In the genomic region with DNA sequence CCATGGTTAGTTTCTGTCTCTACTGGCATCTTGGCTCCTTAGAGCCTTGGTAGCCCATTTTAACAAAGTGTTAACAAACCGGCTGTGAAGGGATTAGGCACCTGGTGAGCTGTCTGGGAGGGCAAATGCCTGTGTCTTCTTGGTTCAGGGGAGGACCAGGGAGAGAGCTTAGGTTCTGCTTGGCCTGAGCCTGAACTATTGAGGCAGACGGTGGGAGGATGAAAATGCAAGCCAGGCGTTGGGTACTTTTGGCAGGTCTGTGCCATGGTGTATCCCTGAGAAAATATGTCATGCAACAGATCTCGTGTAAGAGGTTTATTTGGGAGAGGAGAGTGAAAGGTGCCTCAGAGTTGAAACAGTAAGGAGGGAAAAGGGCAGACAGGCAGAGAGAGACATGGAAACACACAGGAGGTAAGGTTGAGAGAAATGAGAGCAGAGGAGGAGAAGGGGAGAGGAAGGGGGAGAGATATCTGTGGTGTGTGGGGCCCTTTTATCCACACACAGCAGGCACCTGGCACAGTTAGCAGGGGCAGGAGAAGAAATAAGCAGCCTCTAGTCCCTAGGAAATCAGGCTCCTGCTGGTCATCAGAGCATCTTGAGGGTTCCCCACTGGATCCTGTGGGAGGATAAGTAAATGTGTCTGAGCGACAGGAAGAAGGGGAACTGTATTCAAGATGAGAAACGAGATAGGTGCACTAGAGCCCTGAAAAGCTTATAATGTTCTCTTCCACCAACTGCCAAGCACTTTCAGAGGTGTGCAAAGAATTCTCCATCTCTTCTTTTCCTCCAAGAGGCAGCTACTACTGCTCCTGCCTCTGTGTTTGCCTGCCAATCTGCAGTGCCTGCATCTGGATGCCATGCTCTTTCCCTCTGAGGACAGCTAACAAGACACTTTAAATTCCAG, we compare ENCODE assay signal across 14 mouse cellular contexts. TPM values are rescaled to one million over a fixed set of nuclear protein-coding genes. Genes with fewer than 3 reads are reported as not detected.
DNase-seq lines count a peak whose midpoint lies in the region; ATAC-seq and TF ChIP-seq lines count a peak whose summit lies in the region.
"Had no signal": no experiment of that assay in that cellular context is flagged by ENCODE, and none has a peak within 500 bp of the region (broad histone marks: within the 10 kb centered on the region; RNA-seq: fewer than 3 reads in every experiment).

No protein-coding gene starts in this region.

- 13% methylated on average over 6 of the region's 6 CpGs for WGBS in lung, postnatal 0 days
- WGBS in intestine, embryonic 16.5 days, result 30% methylated on average over 6 of the region's 6 CpGs

- no peak for TF ChIP-seq CTCF in lung, postnatal 0 days (IDR thresholded peaks at IDR 0.05)

- H3K36me3 ChIP-seq in lung, postnatal 0 days (ENCODE audit: insufficient read depth, low read length), result no peaks in the 10 kb centered on the region
- H3K36me3 ChIP-seq in intestine, embryonic 16.5 days (ENCODE audit: control insufficient read depth, insufficient read depth, low read length), result no peaks in the 10 kb centered on the region
- H3K36me3 ChIP-seq: hindbrain, embryonic 10.5 days; midbrain, embryonic 13.5 days had no signal

- ATAC-seq in frontal cortex, adult (ENCODE audit: low TSS enrichment), result peak; percentile 12; the same call in 1 of the 2 replicates
- no peak for ATAC-seq in lung, postnatal 0 days
- ATAC-seq in intestine, embryonic 16.5 days, result no peak
- ATAC-seq: midbrain, embryonic 13.5 days had no signal

- DNase-seq in frontal cortex, adult 2 months (ENCODE audit: extremely low spot score in 1 of 2, low spot score in 1 of 2), result no peak
- DNase-seq in lung, postnatal 0 days (ENCODE audit: low spot score), result no peak
- no peak for DNase-seq in lung, postnatal 25 days (ENCODE audit: low spot score)
- DNase-seq in thymus, postnatal 0 days (ENCODE audit: low spot score), result peak; percentile 52
- no peak for DNase-seq in urinary bladder, postnatal 4 days (ENCODE audit: low spot score in 2 of 2)
- no peak for DNase-seq in right cerebral cortex, postnatal 4 days
- DNase-seq: cerebellum, adult 9-10 months; right cerebral cortex, adult 18-20 months had no signal

- H3K4me3 ChIP-seq in lung, postnatal 0 days (ENCODE audit: low read depth, low read length), result peak overlapping the region; percentile 15
- peak overlapping the region; percentile 18; the same call in 1 of the 2 replicates for H3K4me3 ChIP-seq in intestine, embryonic 16.5 days (ENCODE audit: low read length)
- H3K4me3 ChIP-seq: hindbrain, embryonic 10.5 days; midbrain, embryonic 13.5 days had no signal

- no peaks in the 10 kb centered on the region for H3K9me3 ChIP-seq in lung, postnatal 0 days (ENCODE audit: low read length)
- H3K9me3 ChIP-seq in intestine, embryonic 16.5 days (ENCODE audit: control insufficient read depth, low read length), result no peaks in the 10 kb centered on the region; the same call in 1 of the 2 replicates
- H3K9me3 ChIP-seq: hindbrain, embryonic 10.5 days; midbrain, embryonic 13.5 days had no signal

- no peaks in the 10 kb centered on the region for H3K27me3 ChIP-seq in lung, postnatal 0 days (replicated peaks; ENCODE audit: insufficient read depth, low read length)
- H3K27me3 ChIP-seq in intestine, embryonic 16.5 days (replicated peaks; ENCODE audit: control insufficient read depth, insufficient read depth, low read length), result no peaks in the 10 kb centered on the region
- H3K27me3 ChIP-seq: midbrain, embryonic 13.5 days had no signal

- no peak overlapping the region for H3K4me2 ChIP-seq in lung, postnatal 0 days (replicated peaks; ENCODE audit: low read depth, low read length)
- no peak overlapping the region for H3K4me2 ChIP-seq in intestine, embryonic 16.5 days (ENCODE audit: low read depth, low read length)
- H3K4me2 ChIP-seq: midbrain, embryonic 13.5 days had no signal

- no peak overlapping the region for H3K9ac ChIP-seq in lung, postnatal 0 days (replicated peaks; ENCODE audit: low read depth)
- H3K9ac ChIP-seq in intestine, embryonic 16.5 days (ENCODE audit: low read depth, low read length), result no peak overlapping the region
- H3K9ac ChIP-seq: midbrain, embryonic 13.5 days had no signal

- no peaks in the 10 kb centered on the region for H3K4me1 ChIP-seq in lung, postnatal 0 days (ENCODE audit: insufficient read depth, low read depth, low read length)
- H3K4me1 ChIP-seq in intestine, embryonic 16.5 days (ENCODE audit: control insufficient read depth, insufficient read depth, low read length), result no peaks in the 10 kb centered on the region
- H3K4me1 ChIP-seq: hindbrain, embryonic 10.5 days; midbrain, embryonic 13.5 days had no signal

- H3K27ac ChIP-seq in lung, postnatal 0 days (ENCODE audit: low read length), result peak overlapping the region; percentile 32; the same call in 1 of the 2 replicates
- no peak overlapping the region for H3K27ac ChIP-seq in intestine, embryonic 16.5 days (ENCODE audit: low read length)
- H3K27ac ChIP-seq: hindbrain, embryonic 10.5 days; midbrain, embryonic 13.5 days had no signal

- no peak for TF ChIP-seq EP300 in lung, postnatal 0 days (IDR thresholded peaks at IDR 0.05)

RNA-seq across cellular contexts. Expression of a gene that starts 0.8 kb away (rescaled TPM):
- 1.6 and 3.2 TPM in 2 replicates for polyA plus RNA-seq in frontal cortex, adult 2 months (2012; rRNA removed)
- polyA plus RNA-seq in lung, postnatal 0 days (2015; fragmentation: Nextera tagmentation; extraction: Ambion mirVana), result 19.0 and 21.5 TPM in 2 replicates
- 6.1 and 6.9 TPM in 2 replicates for polyA plus RNA-seq in intestine, embryonic 16.5 days (2015; fragmentation: Nextera tagmentation; extraction: Ambion mirVana)
- polyA plus RNA-seq in thymus, postnatal 0 days (2015; fragmentation: Nextera tagmentation; extraction: Ambion mirVana), result 129 and 142 TPM in 2 replicates

RNA-seq across cellular contexts. Expression of a gene that starts 45.1 kb away (rescaled TPM):
- polyA plus RNA-seq in frontal cortex, adult 2 months (2012; rRNA removed), result 0.68 and 0.92 TPM in 2 replicates
- 0.33 and 0.54 TPM in 2 replicates for polyA plus RNA-seq in lung, postnatal 0 days (2015; fragmentation: Nextera tagmentation; extraction: Ambion mirVana)
- 0.53 and 0.59 TPM in 2 replicates for polyA plus RNA-seq in intestine, embryonic 16.5 days (2015; fragmentation: Nextera tagmentation; extraction: Ambion mirVana)
- polyA plus RNA-seq in thymus, postnatal 0 days (2015; fragmentation: Nextera tagmentation; extraction: Ambion mirVana), result 5.9 and 7.1 TPM in 2 replicates
- polyA plus RNA-seq: C2C12 had no signal

RNA-seq across cellular contexts. Expression of a gene that starts 51.0 kb away (rescaled TPM):
- polyA plus RNA-seq in frontal cortex, adult 2 months (2012; rRNA removed), result 0.08 TPM in 2 replicates
- 2.3 and 2.4 TPM in 2 replicates for polyA plus RNA-seq in lung, postnatal 0 days (2015; fragmentation: Nextera tagmentation; extraction: Ambion mirVana)
- polyA plus RNA-seq in intestine, embryonic 16.5 days (2015; fragmentation: Nextera tagmentation; extraction: Ambion mirVana), result 0.58 and 0.70 TPM in 2 replicates
- 3.0 and 4.1 TPM in 2 replicates for polyA plus RNA-seq in thymus, postnatal 0 days (2015; fragmentation: Nextera tagmentation; extraction: Ambion mirVana)
- polyA plus RNA-seq: C2C12; forebrain, embryonic 11.5 days; hindbrain, embryonic 10.5 days had no signal
